Mouse (Mus musculus) heart, embryonic 14.5 days (tissue): ENCODE measurements around the gene Igf1r. TPM values are rescaled to one million over a fixed set of nuclear protein-coding genes. Genes with fewer than 3 reads are reported as not detected.
A peak's percentile ranks its signal among the peaks of the same experiment; 100 is the strongest.

ENCODE experiments used
- ATAC-seq: fragments of 200-750 bp; cut with Nextera tagmentation; 2 replicates; pipeline ENCODE4 v1.8.0; 2017; ENCODE audit warnings: low read depth, moderate TSS enrichment; ENCODE audit not compliant: insufficient number of reproducible peaks, insufficient read depth, low FRiP score
- H3K27ac ChIP-seq, 2 experiments: fragments of 200-500 bp in 1 of 2; fragments of 300-500 bp in 1 of 2; sonication (generic) in 1 of 2; replicated peaks in 1 of 2; 2 replicates each; pipeline ENCODE4 v1.5.1; 2012 to 2014; ENCODE audit warnings: low read depth in 2 of 2, low read length in 2 of 2, control low read depth in 1 of 2, mild to moderate bottlenecking in 1 of 2, mixed read lengths in 1 of 2; ENCODE audit not compliant: control insufficient read depth in 1 of 2, insufficient read depth in 1 of 2
- H3K27me3 ChIP-seq: fragments of 300-500 bp; sonication (generic); 2 replicates; pipeline ENCODE4 v1.6.1; 2014; ENCODE audit warnings: mild to moderate bottlenecking, low read length, control low read depth; ENCODE audit not compliant: control insufficient read depth, insufficient read depth
- H3K36me3 ChIP-seq: fragments of 300-500 bp; sonication (generic); 2 replicates; pipeline ENCODE4 v1.6.1; 2014; ENCODE audit warnings: mild to moderate bottlenecking, control low read depth, low read length, mixed read lengths; ENCODE audit not compliant: control insufficient read depth, insufficient read depth
- H3K4me1 ChIP-seq, 2 experiments: fragments of 200-500 bp in 1 of 2; fragments of 300-500 bp in 1 of 2; sonication (generic) in 1 of 2; 2 replicates each; pipeline ENCODE4 v1.6.1; 2012 to 2014; ENCODE audit warnings: low read length in 2 of 2, control low read depth in 1 of 2, mixed read lengths in 1 of 2; ENCODE audit not compliant: control insufficient read depth in 2 of 2, insufficient read depth in 2 of 2
- H3K4me2 ChIP-seq: fragments of 300-500 bp; sonication (generic); 2 replicates; pipeline ENCODE4 v1.6.1; 2014; ENCODE audit warnings: mild to moderate bottlenecking, low read length
- H3K4me3 ChIP-seq, 2 experiments: fragments of 200-500 bp in 1 of 2; fragments of 300-500 bp in 1 of 2; sonication (generic) in 1 of 2; 2 replicates each; pipeline ENCODE4 v1.5.1; 2012 to 2014; ENCODE audit warnings: low read length in 2 of 2, mild to moderate bottlenecking in 2 of 2, control low read depth in 1 of 2, low read depth in 1 of 2, moderate library complexity in 1 of 2; ENCODE audit not compliant: control insufficient read depth in 1 of 2, insufficient read depth in 1 of 2
- H3K9ac ChIP-seq: fragments of 300-500 bp; sonication (generic); 2 replicates; pipeline ENCODE4 v1.6.1; 2014; ENCODE audit warnings: mild to moderate bottlenecking, low read length
- H3K9me3 ChIP-seq: fragments of 300-500 bp; sonication (generic); 2 replicates; pipeline ENCODE4 v1.6.1; 2016; ENCODE audit warnings: low read length, control low read depth; ENCODE audit not compliant: control insufficient read depth
- WGBS: fragments of 180-500 bp; shearing (Covaris S2); extraction: QIAGEN DNeasy Blood & Tissue Kit; methylation state at CpG from one replicate; pipeline ENCODE4 v1.1.7; 2014; 5-methylcytosine and 5-hydroxymethylcytosine counted together
- polyA plus RNA-seq: library from polyadenylated mRNA; unstranded; fragments of >200 nt; fragmentation: Nextera tagmentation; extraction: Ambion mirVana; gene quantifications from 2 replicates; pipeline ENCODE4 v1.2.1, GENCODE M21; 2014

Gene Igf1r
- polyA plus RNA-seq, 1 experiment from 2014 or later: 16.6 TPM

- H3K27ac ChIP-seq: peak overlapping the region; percentile 98 to 100
- H3K36me3 ChIP-seq: no peaks in the 10 kb centered on the region
- H3K4me1 ChIP-seq: peaks cover 6 to 17% of the 10 kb centered on the region in 2 experiments
- no peaks in the 10 kb centered on the region for H3K27me3 ChIP-seq
- H3K9ac ChIP-seq: peak overlapping the region; percentile 98
- under 1% methylated on average over 65 of the region's 71 CpGs for WGBS
- peak; percentile 81 for ATAC-seq
- peak overlapping the region; percentile 73 to 89 for H3K4me3 ChIP-seq
- H3K9me3 ChIP-seq: no peaks in the 10 kb centered on the region
- peak overlapping the region; percentile 90 for H3K4me2 ChIP-seq
Measured at GRCm38 (mm10) chr7:67950815-67951531, 1.7 kb upstream of the Igf1r start.

- ATAC-seq: peak; percentile 83
- Histone ChIP-seq H3K27ac (peak overlapping the region; percentile 98 to 100), H3K9ac (peak overlapping the region; percentile 98), H3K27me3 (no peaks in the 10 kb centered on the region), H3K4me3 (peak overlapping the region; percentile 73 to 89), H3K4me2 (peak overlapping the region; percentile 90), H3K36me3 (no peaks in the 10 kb centered on the region), H3K9me3 (no peaks in the 10 kb centered on the region), H3K4me1 (peaks cover 10 to 22% of the 10 kb centered on the region in 2 experiments)
- WGBS: 0% methylated on average over 40 of the region's 73 CpGs
Measured at GRCm38 (mm10) chr7:67951532-67952035, 1.0 kb upstream of the Igf1r start.

- WGBS: under 1% methylated on average over 77 of the region's 91 CpGs
Measured at GRCm38 (mm10) chr7:67952036-67952681, 468 bp upstream of the Igf1r start.

GRCm38 (mm10) chr7:67953764-67954242 is 1.2 kb downstream of the Igf1r start:
- peaks cover 23 to 44% of the 10 kb centered on the region in 2 experiments for H3K4me1 ChIP-seq

More at GRCm38 (mm10) chr7:67952036-67952681, 468 bp upstream of the Igf1r start:
- peaks cover 14 to 27% of the 10 kb centered on the region in 2 experiments for H3K4me1 ChIP-seq
- H3K9me3 ChIP-seq: no peaks in the 10 kb centered on the region
- H3K4me3 ChIP-seq: peak overlapping the region; percentile 73 to 89
- H3K27me3 ChIP-seq: no peaks in the 10 kb centered on the region
- H3K4me2 ChIP-seq: peak overlapping the region; percentile 90
- H3K27ac ChIP-seq: peak overlapping the region; percentile 96 to 100
- peak overlapping the region; percentile 98 for H3K9ac ChIP-seq
- peak; percentile 27 for ATAC-seq
- no peaks in the 10 kb centered on the region for H3K36me3 ChIP-seq

GRCm38 (mm10) chr7:67954591-67955185 is 2.1 kb downstream of the Igf1r start:
- ATAC-seq: no peak
- peak overlapping the region; percentile 98 for H3K9ac ChIP-seq
- 8% methylated on average over 10 of the region's 10 CpGs for WGBS

More at GRCm38 (mm10) chr7:67953764-67954242, 1.2 kb downstream of the Igf1r start:
- peak overlapping the region; percentile 73 to 89 for H3K4me3 ChIP-seq
- under 1% methylated on average over 22 of the region's 23 CpGs for WGBS
- ATAC-seq: no peak
- peak overlapping the region; percentile 36 to 100; a peak in 3 of 4 replicates for H3K27ac ChIP-seq
- H3K4me2 ChIP-seq: peak overlapping the region; percentile 90
- no peaks in the 10 kb centered on the region for H3K27me3 ChIP-seq
- no peaks in the 10 kb centered on the region for H3K36me3 ChIP-seq
- H3K9ac ChIP-seq: peak overlapping the region; percentile 98
- no peaks in the 10 kb centered on the region for H3K9me3 ChIP-seq

GRCm38 (mm10) chr7:67955276-67955675 is 2.6 kb downstream of the Igf1r start:
- no peaks in the 10 kb centered on the region for H3K9me3 ChIP-seq
- WGBS: 11% methylated on average over 5 of the region's 5 CpGs
- no peak for ATAC-seq
- no peaks in the 10 kb centered on the region for H3K36me3 ChIP-seq
- no peaks in the 10 kb centered on the region for H3K27me3 ChIP-seq
- peak overlapping the region; percentile 70 to 100 for H3K27ac ChIP-seq
- peak overlapping the region; percentile 73 to 89 for H3K4me3 ChIP-seq
- H3K4me1 ChIP-seq: peaks cover 28 to 50% of the 10 kb centered on the region in 2 experiments
- H3K9ac ChIP-seq: peak overlapping the region; percentile 98
- peak overlapping the region; percentile 90 for H3K4me2 ChIP-seq

More at GRCm38 (mm10) chr7:67954591-67955185, 2.1 kb downstream of the Igf1r start:
- Histone ChIP-seq H3K27me3 (no peaks in the 10 kb centered on the region), H3K4me3 (peak overlapping the region; percentile 73 to 89), H3K36me3 (no peaks in the 10 kb centered on the region), H3K9me3 (no peaks in the 10 kb centered on the region), H3K27ac (peak overlapping the region; percentile 70 to 100), H3K4me1 (peaks cover 25 to 50% of the 10 kb centered on the region in 2 experiments), H3K4me2 (peak overlapping the region; percentile 90)

- Histone ChIP-seq H3K27ac (no peak overlapping the region), H3K4me1 (peaks cover 36 to 65% of the 10 kb centered on the region in 2 experiments), H3K9ac (no peak overlapping the region; the same call in 1 of the 2 replicates), H3K4me3 (0 out of 4 replicates have a peak overlapping the region, but pooled peaks of 1 of the 2 experiments have one; percentile 9), H3K4me2 (peak overlapping the region; percentile 51), H3K27me3 (no peaks in the 10 kb centered on the region), H3K36me3 (no peaks in the 10 kb centered on the region), H3K9me3 (no peaks in the 10 kb centered on the region)
- WGBS: 43% methylated on average over 6 of the region's 6 CpGs
- ATAC-seq: no peak
Measured at GRCm38 (mm10) chr7:67957376-67957775, 4.7 kb downstream of the Igf1r start.
